Mouse (Mus musculus): ENCODE measurements around the gene Olfr725. TPM values are rescaled to one million over a fixed set of nuclear protein-coding genes. Genes with fewer than 3 reads are reported as not detected.

Gene Olfr725
- total RNA-seq (2014; fragmentation: Nextera tagmentation) (not detected in 2 replicates), total RNA-seq (2017) (0.17 TPM in 1 of 2 replicates, not detected in the other), polyA plus RNA-seq (2012) (not detected in 2 replicates)

DNA sequence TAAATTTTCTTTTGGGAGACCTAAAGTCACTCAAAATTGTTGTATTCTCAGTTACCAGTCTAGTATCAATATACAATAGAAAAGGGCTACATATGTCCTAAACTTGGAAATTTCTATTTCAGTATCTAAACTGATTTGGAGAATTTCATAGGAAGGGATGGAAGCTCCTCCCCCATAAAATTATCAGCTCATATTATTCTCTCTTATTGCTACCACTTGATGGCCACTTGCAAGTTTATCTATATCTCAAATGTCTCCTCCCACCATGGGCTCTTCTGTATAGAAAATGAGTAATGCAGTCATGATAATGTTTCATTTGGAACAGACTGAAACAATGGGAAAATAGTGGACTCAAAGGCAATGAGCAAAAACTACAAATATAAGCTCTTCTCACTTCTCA lies at the start of gene Olfr725:
TSS of gene Olfr725 (minus strand) at position 101 of the 400 bp plus-strand sequence.
- ATAC-seq (ENCODE audit: extremely low read depth, insufficient number of reproducible peaks, low FRiP score, poor library complexity, severe bottlenecking) = no peak
- no peak for TF ChIP-seq GATA2 (IDR thresholded peaks at IDR 0.05; ENCODE audit: borderline replicate concordance, low read depth, low read length)
- TF ChIP-seq POLR2AphosphoS5 (IDR thresholded peaks at IDR 0.05; ENCODE audit: insufficient replicate concordance, low read depth, low read length) = no peak
- no peak for TF ChIP-seq CTCF (IDR thresholded peaks at IDR 0.05; ENCODE audit: low read depth, low read length)
- TF ChIP-seq TAL1 (conservative IDR thresholded peaks at IDR 0.05; ENCODE audit: low read depth, low read length) = no peak
- TF ChIP-seq GATA1 (IDR thresholded peaks at IDR 0.05; ENCODE audit: borderline replicate concordance, low read length) = no peak
- H3K27me3 ChIP-seq (ENCODE audit: insufficient read depth, low read length) = no peaks in the 10 kb centered on the region

GRCm38 (mm10) chr14:50062733-50063104 lies 22.5 kb upstream of the Olfr725 start:
- ATAC-seq (ENCODE audit: extremely low read depth, insufficient number of reproducible peaks, low FRiP score, poor library complexity, severe bottlenecking) = no peak
- TF ChIP-seq GATA2 (IDR thresholded peaks at IDR 0.05; ENCODE audit: borderline replicate concordance, low read depth, low read length) = no peak
- TF ChIP-seq CTCF (IDR thresholded peaks at IDR 0.05; ENCODE audit: low read depth, low read length) = no peak
- no peak for TF ChIP-seq TAL1 (conservative IDR thresholded peaks at IDR 0.05; ENCODE audit: low read depth, low read length)
- TF ChIP-seq GATA1 (IDR thresholded peaks at IDR 0.05; ENCODE audit: borderline replicate concordance, low read length) = no peak
- TF ChIP-seq POLR2AphosphoS5 (IDR thresholded peaks at IDR 0.05; ENCODE audit: insufficient replicate concordance, low read depth, low read length) = no peak
- H3K4me3 ChIP-seq (ENCODE audit: low read depth, low read length) = no peak overlapping the region

More for the DNA sequence above, at the start of gene Olfr725:
- DNase-seq (ENCODE audit: low spot score) = no peak
- H3K4me3 ChIP-seq (ENCODE audit: low read depth, low read length) = no peak within 1 kb of the TSS
- no peaks in the 10 kb centered on the region for H3K9me3 ChIP-seq (replicated peaks)
- no peaks in the 10 kb centered on the region for H3K36me3 ChIP-seq (replicated peaks)
- no peaks in the 10 kb centered on the region for H3K4me1 ChIP-seq (ENCODE audit: insufficient read depth, low read depth, low read length)

DNA sequence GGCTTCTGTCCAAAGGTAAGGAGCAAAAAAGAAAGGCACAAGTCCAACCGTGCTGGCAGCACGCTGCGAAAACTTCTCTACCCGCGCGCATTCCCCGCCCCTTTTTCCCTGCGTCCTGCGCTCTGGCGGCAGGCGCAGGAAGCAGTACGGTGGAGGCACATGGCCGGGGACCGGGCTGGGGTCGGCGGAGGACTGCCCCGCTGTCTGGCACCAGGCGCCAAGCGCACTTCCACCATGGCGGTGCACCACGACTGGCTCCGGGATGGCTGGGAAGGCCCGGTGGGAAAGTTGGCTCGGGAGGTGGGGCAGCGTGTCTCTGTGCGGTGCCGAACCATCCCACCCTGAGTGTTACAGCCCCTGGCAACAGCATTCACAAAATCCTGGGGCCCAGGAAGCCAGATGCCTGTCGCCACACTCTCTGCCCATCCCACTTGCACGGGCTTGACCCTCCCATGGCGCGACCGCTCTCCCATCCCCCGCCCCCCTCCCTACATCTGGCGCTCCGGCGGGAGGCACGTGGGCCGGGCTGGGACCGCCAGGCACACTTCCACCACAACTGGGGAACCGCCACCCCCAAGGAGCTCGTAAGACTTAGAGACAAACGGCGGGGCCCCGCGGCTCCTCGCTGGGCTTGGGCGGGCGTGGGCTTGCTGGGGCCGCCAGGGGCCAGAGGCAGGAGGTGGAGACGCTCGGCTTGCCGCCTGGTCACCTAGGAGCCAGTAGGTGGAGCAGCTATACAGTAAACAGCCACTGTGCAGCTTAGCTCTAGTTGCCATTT lies 22.0 kb upstream of the Olfr725 start:
- peak; percentile 61 for DNase-seq (ENCODE audit: low spot score)
- ATAC-seq (ENCODE audit: extremely low read depth, insufficient number of reproducible peaks, low FRiP score, poor library complexity, severe bottlenecking) = no peak
- Histone ChIP-seq H3K4me1 (ENCODE audit: insufficient read depth, low read depth, low read length) (no peaks in the 10 kb centered on the region), H3K36me3 (replicated peaks) (no peaks in the 10 kb centered on the region), H3K27me3 (ENCODE audit: insufficient read depth, low read length) (no peaks in the 10 kb centered on the region), H3K9me3 (replicated peaks) (peaks cover 7% of the 10 kb centered on the region), H3K4me3 (ENCODE audit: low read depth, low read length) (no peak overlapping the region)
- TF ChIP-seq TAL1 (conservative IDR thresholded peaks at IDR 0.05; ENCODE audit: low read depth, low read length) (no peak), POLR2AphosphoS5 (IDR thresholded peaks at IDR 0.05; ENCODE audit: insufficient replicate concordance, low read depth, low read length) (no peak), CTCF (IDR thresholded peaks at IDR 0.05; ENCODE audit: low read depth, low read length) (no peak), GATA1 (IDR thresholded peaks at IDR 0.05; ENCODE audit: borderline replicate concordance, low read length) (no peak), GATA2 (IDR thresholded peaks at IDR 0.05; ENCODE audit: borderline replicate concordance, low read depth, low read length) (no peak)

More at GRCm38 (mm10) chr14:50062733-50063104, 22.5 kb upstream of the Olfr725 start:
- Histone ChIP-seq H3K27me3 (ENCODE audit: insufficient read depth, low read length) (no peaks in the 10 kb centered on the region), H3K36me3 (replicated peaks) (no peaks in the 10 kb centered on the region), H3K4me1 (ENCODE audit: insufficient read depth, low read depth, low read length) (no peaks in the 10 kb centered on the region), H3K9me3 (replicated peaks) (peaks cover 7% of the 10 kb centered on the region)
- no peak for DNase-seq (ENCODE audit: low spot score)

GRCm38 (mm10) chr14:50061590-50061954 lies 21.4 kb upstream of the Olfr725 start:
- DNase-seq (ENCODE audit: low spot score) (no peak), ATAC-seq (ENCODE audit: extremely low read depth, insufficient number of reproducible peaks, low FRiP score, poor library complexity, severe bottlenecking) (no peak)
- H3K36me3 ChIP-seq (replicated peaks) = no peaks in the 10 kb centered on the region
- H3K4me3 ChIP-seq (ENCODE audit: low read depth, low read length) = no peak overlapping the region
- H3K4me1 ChIP-seq (ENCODE audit: insufficient read depth, low read depth, low read length) = no peaks in the 10 kb centered on the region
- no peak for TF ChIP-seq POLR2AphosphoS5 (IDR thresholded peaks at IDR 0.05; ENCODE audit: insufficient replicate concordance, low read depth, low read length)
- no peak for TF ChIP-seq GATA1 (IDR thresholded peaks at IDR 0.05; ENCODE audit: borderline replicate concordance, low read length)
- no peak for TF ChIP-seq TAL1 (conservative IDR thresholded peaks at IDR 0.05; ENCODE audit: low read depth, low read length)
- no peak for TF ChIP-seq GATA2 (IDR thresholded peaks at IDR 0.05; ENCODE audit: borderline replicate concordance, low read depth, low read length)
- TF ChIP-seq CTCF (IDR thresholded peaks at IDR 0.05; ENCODE audit: low read depth, low read length) = no peak
- no peaks in the 10 kb centered on the region for H3K27me3 ChIP-seq (ENCODE audit: insufficient read depth, low read length)
- peaks cover 7% of the 10 kb centered on the region for H3K9me3 ChIP-seq (replicated peaks)

DNA sequence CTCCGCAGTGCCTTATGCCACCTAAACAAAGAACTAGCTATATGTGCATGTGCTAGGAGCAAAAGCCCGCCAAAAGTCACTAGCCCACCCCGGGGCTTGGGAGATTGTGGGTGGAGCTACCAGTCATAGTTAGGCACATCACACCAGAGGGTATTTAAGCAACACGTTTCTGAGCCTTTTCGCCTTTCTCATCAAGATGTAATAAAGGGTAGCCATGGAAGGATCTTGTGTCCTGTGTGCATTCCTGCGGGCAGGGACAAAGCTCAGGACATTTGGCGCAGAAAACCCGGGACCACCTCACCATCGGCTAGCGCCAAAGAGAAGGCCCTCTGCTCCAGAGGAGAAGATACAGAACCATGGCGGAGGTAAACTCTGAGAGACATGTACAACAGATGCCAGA lies 21.0 kb upstream of the Olfr725 start:
- ATAC-seq (ENCODE audit: extremely low read depth, insufficient number of reproducible peaks, low FRiP score, poor library complexity, severe bottlenecking) = no peak
- Histone ChIP-seq H3K36me3 (replicated peaks) (no peaks in the 10 kb centered on the region), H3K9me3 (replicated peaks) (peaks cover 7% of the 10 kb centered on the region), H3K4me3 (ENCODE audit: low read depth, low read length) (no peak overlapping the region), H3K4me1 (ENCODE audit: insufficient read depth, low read depth, low read length) (no peaks in the 10 kb centered on the region), H3K27me3 (ENCODE audit: insufficient read depth, low read length) (no peaks in the 10 kb centered on the region)
- TF ChIP-seq TAL1 (conservative IDR thresholded peaks at IDR 0.05; ENCODE audit: low read depth, low read length) (no peak), CTCF (IDR thresholded peaks at IDR 0.05; ENCODE audit: low read depth, low read length) (no peak), POLR2AphosphoS5 (IDR thresholded peaks at IDR 0.05; ENCODE audit: insufficient replicate concordance, low read depth, low read length) (no peak), GATA1 (IDR thresholded peaks at IDR 0.05; ENCODE audit: borderline replicate concordance, low read length) (no peak), GATA2 (IDR thresholded peaks at IDR 0.05; ENCODE audit: borderline replicate concordance, low read depth, low read length) (no peak)
- no peak for DNase-seq (ENCODE audit: low spot score)

- Histone ChIP-seq H3K27me3 (ENCODE audit: insufficient read depth, low read length) (no peaks in the 10 kb centered on the region), H3K36me3 (replicated peaks) (no peaks in the 10 kb centered on the region), H3K4me1 (ENCODE audit: insufficient read depth, low read depth, low read length) (no peaks in the 10 kb centered on the region), H3K9me3 (replicated peaks) (no peaks in the 10 kb centered on the region), H3K4me3 (ENCODE audit: low read depth, low read length) (no peak overlapping the region)
- no peak for TF ChIP-seq CTCF (IDR thresholded peaks at IDR 0.05; ENCODE audit: low read depth, low read length)
- no peak for TF ChIP-seq GATA2 (IDR thresholded peaks at IDR 0.05; ENCODE audit: borderline replicate concordance, low read depth, low read length)
- no peak for TF ChIP-seq TAL1 (conservative IDR thresholded peaks at IDR 0.05; ENCODE audit: low read depth, low read length)
- no peak for TF ChIP-seq POLR2AphosphoS5 (IDR thresholded peaks at IDR 0.05; ENCODE audit: insufficient replicate concordance, low read depth, low read length)
- ATAC-seq (ENCODE audit: extremely low read depth, insufficient number of reproducible peaks, low FRiP score, poor library complexity, severe bottlenecking) = no peak
- no peak for DNase-seq (ENCODE audit: low spot score)
These were observed 8.1 kb downstream of the Olfr725 start for GRCm38 (mm10) chr14:50032041-50032440.
